Mouse (Mus musculus) ES-E14 (cell line): ENCODE data around the gene Slc12a1. TPM values are rescaled to one million over a fixed set of nuclear protein-coding genes. Genes with fewer than 3 reads are reported as not detected.

Source experiments
- DNase-seq: peaks from one replicate; pipeline ENCODE4 v3.0.0-alpha.2; 2013; ENCODE audit warnings: low read depth, low spot score
- H3K27ac ChIP-seq: 2 replicates; pipeline ENCODE4 v1.5.1; 2012; ENCODE audit warnings: low read depth, mild to moderate bottlenecking, low read length, moderate library complexity, mixed read lengths; ENCODE audit not compliant: poor library complexity, insufficient read depth, severe bottlenecking
- H3K36me3 ChIP-seq: 2 replicates; pipeline ENCODE4 v1.6.1; 2012; ENCODE audit warnings: mild to moderate bottlenecking, low read length, moderate library complexity, mixed read lengths; ENCODE audit not compliant: control insufficient read depth, poor library complexity, insufficient read depth, severe bottlenecking
- H3K4me1 ChIP-seq, 2 experiments: fragments of 150-350 bp in 1 of 2; sonication (generic) in 1 of 2; 2 replicates each; pipeline ENCODE4 v1.6.1; 2012; ENCODE audit warnings: low read length in 2 of 2, mild to moderate bottlenecking in 1 of 2, mixed read lengths in 1 of 2; ENCODE audit not compliant: control insufficient read depth in 2 of 2, insufficient read depth in 2 of 2, poor library complexity in 1 of 2
- H3K4me3 ChIP-seq, 2 experiments: fragments of 150-350 bp in 1 of 2; sonication (generic) in 1 of 2; 2 replicates each; pipeline ENCODE4 v1.5.1; 2012; ENCODE audit warnings: low read length in 2 of 2, low read depth in 1 of 2, mild to moderate bottlenecking in 1 of 2, mixed read lengths in 1 of 2; ENCODE audit not compliant: insufficient read depth in 1 of 2, poor library complexity in 1 of 2, severe bottlenecking in 1 of 2
- H3K9ac ChIP-seq: 2 replicates; pipeline ENCODE4 v1.6.1; 2012; ENCODE audit warnings: low read depth, mild to moderate bottlenecking, low read length, mixed read lengths; ENCODE audit not compliant: poor library complexity, insufficient read depth, severe bottlenecking
- H3K9me3 ChIP-seq: fragments of 150-350 bp; sonication (generic); 2 replicates; pipeline ENCODE4 v1.6.1; 2012; ENCODE audit warnings: low read depth, mild to moderate bottlenecking, low read length; ENCODE audit not compliant: control insufficient read depth, insufficient read depth
- CHD2 ChIP-seq: IDR thresholded peaks from 2 replicates; pipeline ENCODE4 v1.6.1; 2014; ENCODE audit warnings: mild to moderate bottlenecking, low read depth, low read length, inconsistent platforms
- HCFC1 ChIP-seq: IDR thresholded peaks from 2 replicates; pipeline ENCODE4 v1.6.1; 2012; ENCODE audit warnings: low read length, inconsistent platforms, borderline replicate concordance; ENCODE audit not compliant: insufficient read depth
- MAFK ChIP-seq: IDR thresholded peaks from 2 replicates; pipeline ENCODE4 v1.6.1; 2014; ENCODE audit warnings: mild to moderate bottlenecking, low read depth, low read length, inconsistent platforms; ENCODE audit not compliant: insufficient read depth
- ZC3H11A ChIP-seq: IDR thresholded peaks from 2 replicates; pipeline ENCODE4 v1.6.1; 2012; ENCODE audit warnings: low read depth, mild to moderate bottlenecking, inconsistent platforms, low read length, borderline replicate concordance
- ZNF384 ChIP-seq: IDR thresholded peaks from 2 replicates; pipeline ENCODE4 v1.6.1; 2012; ENCODE audit warnings: low read depth, low read length, inconsistent platforms
- in situ Hi-C, 2 experiments: fragments of 600-800 bp; cut with MboI; formaldehyde crosslinking; loops; one replicate each; pipeline ENCODE4 v1.15.1; 2025; ENCODE audit warnings: low sequenced_read_pairs in 2 of 2, inconsistent platforms in 1 of 2; ENCODE audit not compliant: unreplicated experiment in 2 of 2
- total RNA-seq: library from RNA; depleted of rRNA; stranded (reverse); fragments of 300-350 nt; gene quantifications from 2 replicates; pipeline ENCODE4 v1.2.3, GENCODE M21; 2012

The Slc12a1 gene
- total RNA-seq, 1 experiment: 0.04 TPM

GRCm38 (mm10) chr2:125122624-125123476 lies 29.5 kb upstream of the Slc12a1 start:
- Histone ChIP-seq H3K27ac (peak overlapping the region; percentile 77), H3K4me1 (peaks cover 15% of the 10 kb centered on the region in 2 experiments; a peak in 2 of 4 replicates), H3K9me3 (no peaks in the 10 kb centered on the region), H3K36me3 (no peaks in the 10 kb centered on the region), H3K4me3 (peak overlapping the region; percentile 91 to 100), H3K9ac (peak overlapping the region; percentile 98)
- TF ChIP-seq ZNF384: no peak
- no peak for TF ChIP-seq CHD2
- TF ChIP-seq ZC3H11A: no peak
- TF ChIP-seq HCFC1: no peak
- no peak for TF ChIP-seq MAFK
- in situ Hi-C loops: no loop called here
- DNase-seq: no peak

GRCm38 (mm10) chr2:125123477-125123852 lies 28.8 kb upstream of the Slc12a1 start, which contains the start of gene Myef2:
TSS of gene Myef2 (minus strand) at chr2:125123661.
- H3K36me3 ChIP-seq: no peaks in the 10 kb centered on the region
- peak; percentile 59 for DNase-seq
- peak within 1 kb of the TSS; percentile 91 to 100 for H3K4me3 ChIP-seq
- in situ Hi-C loops: no loop called here
- peak within 1 kb of the TSS; percentile 77 for H3K27ac ChIP-seq
- peak within 1 kb of the TSS; percentile 98 for H3K9ac ChIP-seq
- H3K4me1 ChIP-seq: peaks cover 13 to 15% of the 10 kb centered on the region in 2 experiments; a peak in 2 of 4 replicates
- TF ChIP-seq CHD2: peak; percentile 96
- TF ChIP-seq MAFK: no peak
- no peaks in the 10 kb centered on the region for H3K9me3 ChIP-seq

DNA sequence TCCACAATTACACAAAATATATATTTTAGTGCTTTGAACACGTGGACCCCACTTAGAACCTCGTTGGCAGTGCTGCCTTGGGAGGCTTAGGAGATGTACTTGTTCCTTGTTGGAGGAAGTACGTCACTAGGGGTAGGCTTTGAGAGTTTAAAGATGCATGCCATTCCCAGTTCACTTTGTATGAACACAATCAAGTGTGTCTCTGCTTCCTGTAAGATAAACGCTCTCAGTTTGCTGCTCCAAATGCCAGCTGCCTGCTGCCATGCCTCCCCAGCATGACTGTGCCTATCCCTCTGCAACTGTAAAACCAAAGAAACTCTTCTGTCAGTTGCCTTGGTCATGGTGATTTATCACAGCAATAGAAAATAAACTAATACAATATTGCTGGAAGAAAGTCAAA lies 26.5 kb upstream of the Slc12a1 start:
- Histone ChIP-seq H3K27ac (no peak overlapping the region), H3K4me1 (peaks cover 5 to 9% of the 10 kb centered on the region in 2 experiments; a peak in 2 of 4 replicates), H3K4me3 (no peak overlapping the region), H3K9ac (no peak overlapping the region), H3K36me3 (no peaks in the 10 kb centered on the region), H3K9me3 (no peaks in the 10 kb centered on the region)
- in situ Hi-C loops: no loop called here
- no peak for DNase-seq
- no peak for TF ChIP-seq ZC3H11A
- TF ChIP-seq ZNF384: no peak
- no peak for TF ChIP-seq HCFC1
- no peak for TF ChIP-seq MAFK
- no peak for TF ChIP-seq CHD2

- no peak overlapping the region for H3K9ac ChIP-seq
- peaks cover 5% of the 10 kb centered on the region in 2 experiments; a peak in 1 of 4 replicates for H3K4me1 ChIP-seq
- no peak for DNase-seq
- in situ Hi-C loops: no loop called here
- no peak overlapping the region for H3K4me3 ChIP-seq
- no peaks in the 10 kb centered on the region for H3K9me3 ChIP-seq
- H3K27ac ChIP-seq: no peak overlapping the region
- no peaks in the 10 kb centered on the region for H3K36me3 ChIP-seq
- TF ChIP-seq HCFC1: no peak
- no peak for TF ChIP-seq CHD2
- TF ChIP-seq MAFK: no peak
- TF ChIP-seq ZNF384: no peak
- no peak for TF ChIP-seq ZC3H11A
Measured at GRCm38 (mm10) chr2:125126792-125127191, 25.5 kb upstream of the Slc12a1 start.

DNA sequence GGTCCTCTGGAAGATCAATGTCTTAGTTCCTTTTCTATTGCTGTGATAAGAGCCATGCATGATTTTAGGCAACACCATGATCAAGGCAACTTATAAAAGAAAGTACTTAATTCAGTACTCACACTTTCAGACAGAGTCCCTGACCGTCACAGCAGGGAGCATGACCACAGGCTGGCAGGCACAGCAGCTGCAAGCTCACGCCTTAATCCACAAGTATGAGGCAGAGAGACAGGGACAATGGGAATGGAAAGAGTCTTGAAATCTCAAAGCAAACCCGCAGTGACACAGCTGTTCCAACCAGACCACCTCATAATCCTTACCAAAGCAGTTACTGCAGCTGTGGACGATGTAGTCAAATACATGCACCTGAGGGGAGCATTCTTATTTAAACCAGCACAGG lies 18.2 kb upstream of the Slc12a1 start:
- peaks cover 2 to 5% of the 10 kb centered on the region in 2 experiments; a peak in 2 of 4 replicates for H3K4me1 ChIP-seq
- TF ChIP-seq CHD2 (no peak), HCFC1 (no peak), ZNF384 (no peak), MAFK (no peak), ZC3H11A (no peak; the same call in 1 of the 2 replicates)
- H3K27ac ChIP-seq: no peak overlapping the region
- no peaks in the 10 kb centered on the region for H3K36me3 ChIP-seq
- no peak overlapping the region for H3K9ac ChIP-seq
- in situ Hi-C loops: no loop called here
- H3K4me3 ChIP-seq: no peak overlapping the region
- no peaks in the 10 kb centered on the region for H3K9me3 ChIP-seq
- DNase-seq: no peak
